Mouse (Mus musculus) hindbrain, embryonic 14.5 days (tissue): ENCODE results near the gene Fanca. TPM values are rescaled to one million over a fixed set of nuclear protein-coding genes. Genes with fewer than 3 reads are reported as not detected.
"Not testable (repeated sequence)": the region's sequence is repeated elsewhere in the genome, so short reads cannot be mapped to it uniquely, and the experiment has no call there.

Experiments used
- ATAC-seq: fragments of 200-750 bp; cut with Nextera tagmentation; 2 replicates; pipeline ENCODE4 v1.8.0; 2017; ENCODE audit warnings: moderate number of reproducible peaks, mild to moderate bottlenecking, moderate TSS enrichment, moderate library complexity; ENCODE audit not compliant: low FRiP score
- DNase-seq: peaks from one replicate; pipeline ENCODE4 v3.0.0-alpha.2; 2015; ENCODE audit warnings: low spot score
- H3K27ac ChIP-seq: fragments of 300-500 bp; sonication (generic); 2 replicates; pipeline ENCODE4 v1.5.1; 2014; ENCODE audit warnings: mild to moderate bottlenecking, moderate library complexity
- H3K27me3 ChIP-seq: fragments of 300-500 bp; sonication (generic); 2 replicates; pipeline ENCODE4 v1.6.1; 2014; ENCODE audit warnings: mild to moderate bottlenecking, low read length, mixed read lengths; ENCODE audit not compliant: control insufficient read depth, insufficient read depth
- H3K36me3 ChIP-seq: fragments of 300-500 bp; sonication (generic); replicated peaks from 2 replicates; pipeline ENCODE4 v1.6.1; 2014; ENCODE audit not compliant: control insufficient read depth, insufficient read depth
- H3K4me1 ChIP-seq: fragments of 300-500 bp; sonication (generic); replicated peaks from 2 replicates; pipeline ENCODE4 v1.6.1; 2014; ENCODE audit warnings: antibody characterized with exemption, low read length, mixed read lengths; ENCODE audit not compliant: control insufficient read depth, insufficient read depth
- H3K4me2 ChIP-seq: fragments of 300-500 bp; sonication (generic); replicated peaks from 2 replicates; pipeline ENCODE4 v1.6.1; 2014; ENCODE audit warnings: mild to moderate bottlenecking, moderate library complexity
- H3K4me3 ChIP-seq: fragments of 300-500 bp; sonication (generic); replicated peaks from 2 replicates; pipeline ENCODE4 v1.5.1; 2014; ENCODE audit warnings: mild to moderate bottlenecking, low read length
- H3K9ac ChIP-seq: fragments of 300-500 bp; sonication (generic); 2 replicates; pipeline ENCODE4 v1.6.1; 2014
- H3K9me3 ChIP-seq: fragments of 300-500 bp; sonication (generic); 2 replicates; pipeline ENCODE4 v1.6.1; 2016; ENCODE audit warnings: low read length; ENCODE audit not compliant: control insufficient read depth
- WGBS: fragments of 180-500 bp; shearing (Covaris S2); extraction: QIAGEN DNeasy Blood & Tissue Kit; methylation state at CpG from one replicate; pipeline ENCODE4 v1.1.7; 2014; 5-methylcytosine and 5-hydroxymethylcytosine counted together
- polyA plus RNA-seq: library from polyadenylated mRNA; unstranded; fragments of >200 nt; fragmentation: Nextera tagmentation; extraction: Ambion mirVana; gene quantifications from 2 replicates; pipeline ENCODE4 v1.2.1, GENCODE M21; 2014

The Fanca gene
- polyA plus RNA-seq, 1 experiment from 2014 or later, result 7.4 TPM

DNA sequence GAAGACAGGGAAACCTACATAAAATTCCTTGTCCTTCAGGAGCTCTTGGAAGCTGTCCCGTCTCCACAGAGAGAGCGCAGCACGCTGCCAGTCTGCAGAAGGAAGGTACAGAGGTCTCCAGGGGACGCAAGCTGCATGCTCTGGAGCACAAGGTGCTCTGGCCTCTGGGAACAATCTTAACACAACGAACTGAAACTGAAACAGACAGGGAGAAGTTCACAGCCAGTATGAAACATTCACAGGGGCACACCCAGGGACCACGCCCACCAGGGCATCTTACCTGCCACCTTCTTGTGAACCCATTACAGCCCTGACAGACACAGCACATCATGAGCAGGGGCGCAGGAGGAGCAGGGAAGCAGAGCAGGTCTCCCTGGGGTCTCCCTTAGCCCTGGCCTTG, 34.4 kb downstream of the Fanca start:
- Histone ChIP-seq H3K27me3 (no peaks in the 10 kb centered on the region), H3K36me3 (no peaks in the 10 kb centered on the region), H3K4me2 (no peak overlapping the region), H3K27ac (no peak overlapping the region), H3K4me3 (no peak overlapping the region), H3K4me1 (no peaks in the 10 kb centered on the region), H3K9ac (no peak overlapping the region), H3K9me3 (no peaks in the 10 kb centered on the region)
- ATAC-seq (no peak), DNase-seq (no peak)
- 96% methylated on average over 7 of the region's 7 CpGs for WGBS

GRCm38 (mm10) chr8:123282994-123283393, 35.4 kb downstream of the Fanca start:
- 94% methylated on average over 5 of the region's 6 CpGs for WGBS
- not testable (repeated sequence) for ATAC-seq, H3K9me3 ChIP-seq, DNase-seq, H3K27me3 ChIP-seq, H3K36me3 ChIP-seq, H3K9ac ChIP-seq, H3K4me3 ChIP-seq, H3K27ac ChIP-seq, H3K4me1 ChIP-seq, H3K4me2 ChIP-seq

GRCm38 (mm10) chr8:123280302-123281094, 37.9 kb downstream of the Fanca start:
- no peaks in the 10 kb centered on the region for H3K27me3 ChIP-seq
- 91% methylated on average over 13 of the region's 13 CpGs for WGBS
- H3K4me1 ChIP-seq, result no peaks in the 10 kb centered on the region
- H3K9me3 ChIP-seq, result no peaks in the 10 kb centered on the region
- H3K27ac ChIP-seq, result no peak overlapping the region
- no peak overlapping the region for H3K4me2 ChIP-seq
- no peak overlapping the region for H3K9ac ChIP-seq
- DNase-seq (no peak), ATAC-seq (no peak)
- no peaks in the 10 kb centered on the region for H3K36me3 ChIP-seq
- no peak overlapping the region for H3K4me3 ChIP-seq

GRCm38 (mm10) chr8:123279828-123280227, 38.5 kb downstream of the Fanca start:
- WGBS, result 95% methylated on average over 4 of the region's 4 CpGs
- Histone ChIP-seq H3K9me3 (no peaks in the 10 kb centered on the region), H3K4me3 (no peak overlapping the region), H3K27me3 (no peaks in the 10 kb centered on the region), H3K9ac (no peak overlapping the region), H3K4me1 (no peaks in the 10 kb centered on the region), H3K36me3 (no peaks in the 10 kb centered on the region), H3K4me2 (no peak overlapping the region), H3K27ac (no peak overlapping the region)
- no peak for ATAC-seq
- DNase-seq, result no peak

DNA sequence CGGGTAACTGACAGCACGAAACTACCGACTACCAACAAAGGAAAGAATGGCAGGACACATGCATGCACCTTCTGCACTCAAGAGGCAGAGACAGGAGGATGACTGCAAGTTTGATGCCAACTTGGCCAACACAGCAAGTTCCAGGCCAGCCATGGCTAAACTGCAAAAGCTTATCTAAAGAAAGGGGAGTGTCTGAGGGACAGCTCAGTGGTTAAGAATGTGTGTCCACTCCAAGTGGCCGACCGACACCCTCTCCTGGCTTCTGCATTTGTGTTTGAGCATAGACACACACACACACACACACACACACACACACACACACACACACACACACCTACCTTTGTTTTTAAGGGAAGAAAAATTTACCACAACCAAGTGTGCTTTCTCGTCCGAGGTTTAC, 39.9 kb downstream of the Fanca start:
- Histone ChIP-seq H3K27me3 (no peaks in the 10 kb centered on the region), H3K4me2 (no peak overlapping the region), H3K36me3 (no peaks in the 10 kb centered on the region), H3K9ac (no peak overlapping the region), H3K9me3 (no peaks in the 10 kb centered on the region), H3K4me3 (no peak overlapping the region), H3K27ac (no peak overlapping the region), H3K4me1 (no peaks in the 10 kb centered on the region)
- DNase-seq (no peak), ATAC-seq (no peak)
- WGBS, result 78% methylated on average over 7 of the region's 7 CpGs

- DNase-seq (no peak), ATAC-seq (no peak)
- Histone ChIP-seq H3K27ac (no peak overlapping the region), H3K4me1 (no peaks in the 10 kb centered on the region), H3K36me3 (peaks cover 8% of the 10 kb centered on the region), H3K9me3 (no peaks in the 10 kb centered on the region), H3K4me2 (no peak overlapping the region), H3K9ac (no peak overlapping the region), H3K27me3 (no peaks in the 10 kb centered on the region), H3K4me3 (no peak overlapping the region)
- 93% methylated on average over 12 of the region's 12 CpGs for WGBS
Measured at GRCm38 (mm10) chr8:123275096-123275495, 43.3 kb downstream of the Fanca start.

GRCm38 (mm10) chr8:123274447-123274846, 43.9 kb downstream of the Fanca start:
- Histone ChIP-seq H3K9ac (no peak overlapping the region), H3K4me3 (no peak overlapping the region), H3K9me3 (no peaks in the 10 kb centered on the region), H3K27ac (no peak overlapping the region), H3K27me3 (no peaks in the 10 kb centered on the region), H3K4me2 (no peak overlapping the region), H3K36me3 (peaks cover 14% of the 10 kb centered on the region), H3K4me1 (no peaks in the 10 kb centered on the region)
- DNase-seq (no peak), ATAC-seq (no peak)
- WGBS, result 87% methylated on average over 5 of the region's 5 CpGs

GRCm38 (mm10) chr8:123271901-123272300, 46.5 kb downstream of the Fanca start:
- Histone ChIP-seq H3K4me3 (no peak overlapping the region), H3K4me1 (no peaks in the 10 kb centered on the region), H3K9me3 (no peaks in the 10 kb centered on the region), H3K36me3 (peaks cover 40% of the 10 kb centered on the region), H3K27me3 (no peaks in the 10 kb centered on the region), H3K9ac (no peak overlapping the region), H3K4me2 (no peak overlapping the region), H3K27ac (no peak overlapping the region)
- DNase-seq (no peak), ATAC-seq (no peak)
- WGBS, result 79% methylated on average over 4 of the region's 4 CpGs

- Histone ChIP-seq H3K4me3 (no peak overlapping the region), H3K27ac (no peak overlapping the region), H3K4me2 (no peak overlapping the region), H3K9me3 (no peaks in the 10 kb centered on the region), H3K9ac (no peak overlapping the region), H3K36me3 (peaks cover 47% of the 10 kb centered on the region), H3K4me1 (no peaks in the 10 kb centered on the region), H3K27me3 (no peaks in the 10 kb centered on the region)
- 94% methylated on average over 10 of the region's 10 CpGs for WGBS
- ATAC-seq, result no peak
- no peak for DNase-seq
Measured at GRCm38 (mm10) chr8:123271147-123271546, 47.2 kb downstream of the Fanca start.
